Mouse (Mus musculus) liver, embryonic 14.5 days (tissue): ENCODE data around the gene Gstm1.

Source experiments
- CTCF ChIP-seq: IDR thresholded peaks from 2 replicates; pipeline ENCODE4 v1.5.1; 2016; ENCODE audit warnings: antibody characterized with exemption, low read depth, control low read depth
- EP300 ChIP-seq: IDR thresholded peaks from 2 replicates; pipeline ENCODE4 v1.6.1; 2016; ENCODE audit warnings: antibody characterized with exemption, low read depth

DNA sequence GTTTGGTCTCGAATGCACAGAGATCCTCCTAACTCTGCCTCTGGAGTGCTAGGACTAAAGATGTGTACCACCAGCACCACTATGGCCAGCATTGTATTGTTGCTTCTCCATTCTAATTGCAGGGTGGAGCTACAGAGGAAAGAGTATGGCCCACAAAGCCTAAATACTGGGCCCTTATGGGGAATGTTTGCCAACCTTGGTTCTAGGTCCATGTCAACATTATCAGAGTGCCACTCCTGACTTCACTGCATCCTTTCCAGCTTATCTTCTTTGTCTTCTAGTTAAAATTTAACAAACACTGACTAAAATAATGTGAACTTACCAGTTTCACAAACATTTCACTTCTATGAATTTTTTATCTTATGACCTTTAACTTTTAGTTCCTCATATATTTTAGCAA, 8.8 kb upstream of the Gstm1 start:
- TF ChIP-seq EP300 = no peak
- no peak for TF ChIP-seq CTCF
